Mouse (Mus musculus) ES-Bruce4 (cell line): ENCODE data around the gene Slc26a8. TPM values are rescaled to one million over a fixed set of nuclear protein-coding genes. Genes with fewer than 3 reads are reported as not detected.

Source experiments
- H3K27ac ChIP-seq: 2 replicates; pipeline ENCODE4 v1.5.1; 2012; ENCODE audit warnings: low read length, inconsistent platforms; ENCODE audit not compliant: insufficient read depth
- H3K27me3 ChIP-seq: 2 replicates; pipeline ENCODE4 v1.6.1; 2012; ENCODE audit warnings: mild to moderate bottlenecking, low read length, inconsistent platforms; ENCODE audit not compliant: control insufficient read depth, poor library complexity, insufficient read depth, severe bottlenecking
- H3K36me3 ChIP-seq: 2 replicates; pipeline ENCODE4 v1.6.1; 2012; ENCODE audit warnings: inconsistent platforms, mild to moderate bottlenecking, low read length, moderate library complexity; ENCODE audit not compliant: control insufficient read depth, poor library complexity, insufficient read depth, severe bottlenecking
- H3K4me1 ChIP-seq: one replicate; pipeline ENCODE4 v1.8.1; 2011; ENCODE audit warnings: low read length; ENCODE audit not compliant: control insufficient read depth, insufficient read depth
- H3K4me3 ChIP-seq: 2 replicates; pipeline ENCODE4 v1.5.1; 2011; ENCODE audit warnings: low read depth, mild to moderate bottlenecking, low read length
- H3K9ac ChIP-seq: 2 replicates; pipeline ENCODE4 v1.6.1; 2012; ENCODE audit warnings: low read depth, mild to moderate bottlenecking, inconsistent platforms; ENCODE audit not compliant: poor library complexity, severe bottlenecking
- H3K9me3 ChIP-seq: replicated peaks from 2 replicates; pipeline ENCODE4 v1.6.1; 2012; ENCODE audit warnings: mild to moderate bottlenecking, low read length, inconsistent platforms; ENCODE audit not compliant: control insufficient read depth, poor library complexity, insufficient read depth, severe bottlenecking
- CTCF ChIP-seq: IDR thresholded peaks from one replicate; pipeline ENCODE4 v1.8.1; 2011; ENCODE audit warnings: low read depth, low read length
- EP300 ChIP-seq: IDR thresholded peaks from 2 replicates; pipeline ENCODE4 v1.6.1; 2011; ENCODE audit warnings: low read depth, low read length; ENCODE audit not compliant: insufficient read depth
- POLR2A ChIP-seq: IDR thresholded peaks from one replicate; pipeline ENCODE4 v1.8.1; 2011; ENCODE audit warnings: low read length; ENCODE audit not compliant: insufficient read depth
- polyA plus RNA-seq: library from polyadenylated mRNA; stranded (reverse); fragments of >200 nt; gene quantifications from 2 replicates; pipeline ENCODE4 v1.2.4, GENCODE M21; 2011; ENCODE audit warnings: low read depth; ENCODE audit not compliant: missing spikeins, insufficient read depth, insufficient read length

Slc26a8 gene
- polyA plus RNA-seq, 1 experiment, result 2.3 TPM

GRCm38 (mm10) chr17:28644112-28644511, 45.9 kb downstream of the Slc26a8 start:
- H3K9me3 ChIP-seq, result no peaks in the 10 kb centered on the region

DNA sequence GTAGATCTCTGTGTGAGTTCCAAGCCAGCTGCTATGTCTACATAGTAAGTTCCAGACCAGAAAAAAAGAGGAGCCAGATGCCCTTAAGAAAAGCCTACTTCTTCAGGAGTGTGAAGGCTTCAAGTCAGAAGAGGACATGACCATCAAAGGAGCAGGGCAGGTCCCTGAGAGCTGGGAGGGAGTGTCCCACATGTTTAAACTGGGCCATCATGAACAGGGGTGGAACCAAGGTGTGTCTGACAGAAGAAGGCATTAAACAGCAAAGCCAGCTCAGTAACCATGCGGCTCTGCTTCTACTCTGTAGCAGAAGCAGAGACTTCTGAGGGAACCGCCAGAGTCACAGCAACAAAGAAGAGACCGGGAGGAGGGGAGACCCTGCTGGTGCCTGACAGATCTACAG, 46.3 kb downstream of the Slc26a8 start:
- H3K36me3 ChIP-seq, result no peaks in the 10 kb centered on the region
- no peak overlapping the region for H3K9ac ChIP-seq
- no peaks in the 10 kb centered on the region for H3K27me3 ChIP-seq
- no peaks in the 10 kb centered on the region for H3K4me1 ChIP-seq
- no peak overlapping the region for H3K4me3 ChIP-seq
- TF ChIP-seq CTCF (no peak), POLR2A (no peak), EP300 (no peak)
- H3K9me3 ChIP-seq, result no peaks in the 10 kb centered on the region
- no peak overlapping the region for H3K27ac ChIP-seq

More at GRCm38 (mm10) chr17:28644112-28644511, 45.9 kb downstream of the Slc26a8 start:
- H3K4me3 ChIP-seq, result no peak overlapping the region
- H3K36me3 ChIP-seq, result no peaks in the 10 kb centered on the region
- H3K27ac ChIP-seq, result no peak overlapping the region
- H3K27me3 ChIP-seq, result no peaks in the 10 kb centered on the region
- TF ChIP-seq POLR2A (no peak), CTCF (no peak), EP300 (no peak)
- no peaks in the 10 kb centered on the region for H3K4me1 ChIP-seq
- no peak overlapping the region for H3K9ac ChIP-seq

- H3K27ac ChIP-seq, result no peak overlapping the region
- H3K9ac ChIP-seq, result no peak overlapping the region
- no peak overlapping the region for H3K4me3 ChIP-seq
- no peaks in the 10 kb centered on the region for H3K4me1 ChIP-seq
- H3K9me3 ChIP-seq, result no peaks in the 10 kb centered on the region
- H3K36me3 ChIP-seq, result no peaks in the 10 kb centered on the region
- no peak for TF ChIP-seq POLR2A
- TF ChIP-seq EP300, result no peak
- no peak for TF ChIP-seq CTCF
- no peaks in the 10 kb centered on the region for H3K27me3 ChIP-seq
Measured at GRCm38 (mm10) chr17:28640113-28640512, 49.9 kb downstream of the Slc26a8 start.

DNA sequence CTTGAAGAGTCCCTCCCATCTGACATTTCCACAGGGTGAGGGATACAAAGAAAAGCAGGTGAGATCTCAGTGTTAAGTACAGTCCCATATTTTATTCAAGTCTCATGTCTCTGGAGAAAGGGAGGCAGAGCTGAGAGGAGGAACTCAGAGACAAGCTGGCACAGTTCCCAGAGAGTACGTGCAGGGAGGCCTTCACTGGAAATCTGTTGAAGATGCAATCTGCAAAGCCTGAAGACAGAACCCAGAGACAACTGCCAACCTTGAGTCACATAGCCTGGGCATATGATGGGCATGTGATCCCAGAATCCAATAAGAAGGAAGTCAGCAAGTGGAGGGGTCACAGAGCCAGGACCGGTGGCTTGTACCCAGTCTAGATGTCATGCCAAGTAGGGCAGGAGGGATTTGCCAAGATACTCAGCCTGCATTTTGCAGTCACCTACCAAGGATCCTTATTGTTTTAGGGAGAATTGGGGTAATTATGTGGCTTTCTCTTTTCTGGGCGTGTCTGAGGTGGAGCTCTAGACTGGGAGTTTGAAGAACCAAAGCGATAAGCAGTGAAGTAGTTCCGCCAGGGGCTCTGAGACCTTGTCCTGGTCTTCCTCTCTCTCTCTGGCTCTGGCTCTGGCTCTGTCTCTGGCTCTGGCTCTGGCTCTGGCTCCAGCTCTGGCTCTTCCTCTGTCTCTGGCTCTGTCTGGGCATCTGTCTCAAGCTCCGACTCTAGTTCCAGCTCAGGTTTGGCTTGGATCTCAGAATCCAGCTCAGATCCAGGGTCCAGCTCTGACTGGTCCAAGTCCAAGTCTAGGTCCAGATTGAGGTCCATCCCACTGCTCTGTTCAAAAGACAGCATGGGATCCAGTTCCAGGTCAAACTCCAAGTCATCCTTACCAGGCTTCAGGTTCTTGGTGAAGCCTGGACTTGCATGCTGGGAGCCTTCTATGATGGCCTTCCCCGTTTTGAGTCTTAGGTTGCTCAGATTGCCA, 52.0 kb downstream of the Slc26a8 start:
- H3K27me3 ChIP-seq, result no peaks in the 10 kb centered on the region
- TF ChIP-seq EP300 (no peak), CTCF (no peak), POLR2A (no peak)
- H3K9ac ChIP-seq, result no peak overlapping the region

GRCm38 (mm10) chr17:28635842-28636241, 54.2 kb downstream of the Slc26a8 start:
- Histone ChIP-seq H3K4me1 (no peaks in the 10 kb centered on the region), H3K27me3 (no peaks in the 10 kb centered on the region), H3K27ac (no peak overlapping the region), H3K36me3 (no peaks in the 10 kb centered on the region), H3K4me3 (no peak overlapping the region), H3K9ac (no peak overlapping the region), H3K9me3 (no peaks in the 10 kb centered on the region)
- TF ChIP-seq POLR2A, result no peak
- TF ChIP-seq EP300, result no peak
- no peak for TF ChIP-seq CTCF

More for the DNA sequence above, 52.0 kb downstream of the Slc26a8 start:
- H3K36me3 ChIP-seq, result no peaks in the 10 kb centered on the region
- H3K4me3 ChIP-seq, result no peak overlapping the region
- no peaks in the 10 kb centered on the region for H3K9me3 ChIP-seq
- H3K4me1 ChIP-seq, result no peaks in the 10 kb centered on the region
- no peak overlapping the region for H3K27ac ChIP-seq

GRCm38 (mm10) chr17:28629125-28629524, 60.9 kb downstream of the Slc26a8 start:
- H3K9me3 ChIP-seq, result no peaks in the 10 kb centered on the region
- H3K27me3 ChIP-seq, result no peaks in the 10 kb centered on the region
- H3K36me3 ChIP-seq, result no peaks in the 10 kb centered on the region
- H3K4me1 ChIP-seq, result peaks cover 6% of the 10 kb centered on the region
- H3K9ac ChIP-seq, result no peak overlapping the region
- 0 out of 2 replicates have a peak overlapping the region, but pooled peaks have one; percentile 24 for H3K27ac ChIP-seq
- H3K4me3 ChIP-seq, result no peak overlapping the region
- TF ChIP-seq CTCF, result peak; percentile 57
- TF ChIP-seq EP300, result 0 out of 2 replicates have a peak, but pooled peaks have one; percentile 25
- TF ChIP-seq POLR2A, result no peak
